Mouse (Mus musculus) ES-Bruce4 (cell line): ENCODE data around the gene Fbxo24. TPM values are rescaled to one million over a fixed set of nuclear protein-coding genes. Genes with fewer than 3 reads are reported as not detected.
"Not testable (repeated sequence)": the region's sequence is repeated elsewhere in the genome, so short reads cannot be mapped to it uniquely, and the experiment has no call there.

Source experiments
- H3K27ac ChIP-seq: 2 replicates; pipeline ENCODE4 v1.5.1; 2012; ENCODE audit warnings: low read length, inconsistent platforms; ENCODE audit not compliant: insufficient read depth
- H3K27me3 ChIP-seq: 2 replicates; pipeline ENCODE4 v1.6.1; 2012; ENCODE audit warnings: mild to moderate bottlenecking, low read length, inconsistent platforms; ENCODE audit not compliant: control insufficient read depth, poor library complexity, insufficient read depth, severe bottlenecking
- H3K36me3 ChIP-seq: 2 replicates; pipeline ENCODE4 v1.6.1; 2012; ENCODE audit warnings: inconsistent platforms, mild to moderate bottlenecking, low read length, moderate library complexity; ENCODE audit not compliant: control insufficient read depth, poor library complexity, insufficient read depth, severe bottlenecking
- H3K4me1 ChIP-seq: one replicate; pipeline ENCODE4 v1.8.1; 2011; ENCODE audit warnings: low read length; ENCODE audit not compliant: control insufficient read depth, insufficient read depth
- H3K4me3 ChIP-seq: 2 replicates; pipeline ENCODE4 v1.5.1; 2011; ENCODE audit warnings: low read depth, mild to moderate bottlenecking, low read length
- H3K9ac ChIP-seq: 2 replicates; pipeline ENCODE4 v1.6.1; 2012; ENCODE audit warnings: low read depth, mild to moderate bottlenecking, inconsistent platforms; ENCODE audit not compliant: poor library complexity, severe bottlenecking
- H3K9me3 ChIP-seq: replicated peaks from 2 replicates; pipeline ENCODE4 v1.6.1; 2012; ENCODE audit warnings: mild to moderate bottlenecking, low read length, inconsistent platforms; ENCODE audit not compliant: control insufficient read depth, poor library complexity, insufficient read depth, severe bottlenecking
- CTCF ChIP-seq: IDR thresholded peaks from one replicate; pipeline ENCODE4 v1.8.1; 2011; ENCODE audit warnings: low read depth, low read length
- EP300 ChIP-seq: IDR thresholded peaks from 2 replicates; pipeline ENCODE4 v1.6.1; 2011; ENCODE audit warnings: low read depth, low read length; ENCODE audit not compliant: insufficient read depth
- POLR2A ChIP-seq: IDR thresholded peaks from one replicate; pipeline ENCODE4 v1.8.1; 2011; ENCODE audit warnings: low read length; ENCODE audit not compliant: insufficient read depth
- polyA plus RNA-seq: library from polyadenylated mRNA; stranded (reverse); fragments of >200 nt; gene quantifications from 2 replicates; pipeline ENCODE4 v1.2.4, GENCODE M21; 2011; ENCODE audit warnings: low read depth; ENCODE audit not compliant: missing spikeins, insufficient read depth, insufficient read length

Gene Fbxo24
- polyA plus RNA-seq, 1 experiment: 0.48 TPM

- no peaks in the 10 kb centered on the region for H3K4me1 ChIP-seq
- TF ChIP-seq POLR2A (no peak), EP300 (no peak)
These were observed 512 bp upstream of the Fbxo24 start for GRCm38 (mm10) chr5:137629306-137629721.

DNA sequence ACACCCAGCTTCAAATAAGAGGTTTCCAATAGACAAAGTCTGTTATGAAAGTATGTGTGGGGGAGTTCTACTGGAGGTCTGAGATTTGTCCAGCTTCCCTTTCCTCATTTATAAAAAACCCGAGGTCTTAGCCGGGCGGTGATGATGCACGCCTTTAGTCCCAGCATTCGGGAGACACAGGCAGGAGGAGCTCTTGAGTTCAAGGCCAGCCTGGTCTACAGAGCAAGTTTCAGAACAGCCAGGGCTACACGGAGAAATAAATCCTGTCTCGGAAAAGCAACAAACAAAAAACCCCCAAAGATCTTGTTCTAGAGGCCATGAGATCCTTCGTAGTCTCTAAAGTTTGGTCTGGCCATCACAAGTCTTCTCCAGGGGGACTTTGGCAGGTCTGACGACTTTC is 811 bp downstream of the Fbxo24 start:
- no peaks in the 10 kb centered on the region for H3K27me3 ChIP-seq
- H3K27ac ChIP-seq: peak overlapping the region; percentile 76
- H3K9ac ChIP-seq: peak overlapping the region; percentile 66
- H3K4me3 ChIP-seq: peak overlapping the region; percentile 84
- no peak for TF ChIP-seq POLR2A
- no peak for TF ChIP-seq CTCF
- no peak for TF ChIP-seq EP300
- no peaks in the 10 kb centered on the region for H3K4me1 ChIP-seq
- no peaks in the 10 kb centered on the region for H3K9me3 ChIP-seq
- no peaks in the 10 kb centered on the region for H3K36me3 ChIP-seq

More at GRCm38 (mm10) chr5:137629306-137629721, 512 bp upstream of the Fbxo24 start:
- H3K9me3 ChIP-seq: no peaks in the 10 kb centered on the region
- H3K4me3 ChIP-seq: peak overlapping the region; percentile 71
- peak overlapping the region; percentile 74 for H3K9ac ChIP-seq
- H3K36me3 ChIP-seq: no peaks in the 10 kb centered on the region
- no peaks in the 10 kb centered on the region for H3K27me3 ChIP-seq
- peak overlapping the region; percentile 80 for H3K27ac ChIP-seq

DNA sequence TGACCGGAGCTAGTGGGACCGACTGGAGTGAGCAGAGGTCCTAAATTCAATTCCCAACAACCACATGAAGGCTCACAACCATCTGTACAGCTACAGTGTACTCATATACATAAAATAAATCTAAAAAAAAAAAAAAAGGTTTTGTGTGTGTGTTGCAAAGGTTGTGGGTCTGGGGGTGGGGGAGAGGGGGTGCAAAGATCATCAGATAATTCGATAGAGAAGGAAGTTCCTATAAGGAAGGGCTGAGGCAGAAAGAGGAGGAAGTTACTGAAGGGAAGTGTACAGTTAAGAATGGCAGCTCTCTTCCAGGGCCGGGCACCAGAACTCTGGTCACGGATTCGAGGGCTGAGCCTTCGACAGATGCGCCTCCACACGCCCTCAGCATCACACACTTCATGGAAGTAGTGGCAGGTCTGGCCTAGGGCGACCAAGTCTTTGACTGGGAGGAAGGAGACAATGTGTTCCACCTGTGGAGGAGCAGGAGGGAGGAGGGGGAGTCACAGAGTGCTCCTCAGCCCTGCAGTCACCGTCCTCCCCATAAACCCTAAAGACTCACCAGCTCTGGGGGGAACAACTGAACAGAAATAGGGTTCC is 4.8 kb downstream of the Fbxo24 start:
- Histone ChIP-seq H3K4me3 (no peak overlapping the region), H3K9ac (no peak overlapping the region), H3K27ac (no peak overlapping the region), H3K9me3 (no peaks in the 10 kb centered on the region), H3K36me3 (no peaks in the 10 kb centered on the region), H3K27me3 (no peaks in the 10 kb centered on the region), H3K4me1 (no peaks in the 10 kb centered on the region)
- TF ChIP-seq CTCF (no peak), EP300 (no peak), POLR2A (no peak)

DNA sequence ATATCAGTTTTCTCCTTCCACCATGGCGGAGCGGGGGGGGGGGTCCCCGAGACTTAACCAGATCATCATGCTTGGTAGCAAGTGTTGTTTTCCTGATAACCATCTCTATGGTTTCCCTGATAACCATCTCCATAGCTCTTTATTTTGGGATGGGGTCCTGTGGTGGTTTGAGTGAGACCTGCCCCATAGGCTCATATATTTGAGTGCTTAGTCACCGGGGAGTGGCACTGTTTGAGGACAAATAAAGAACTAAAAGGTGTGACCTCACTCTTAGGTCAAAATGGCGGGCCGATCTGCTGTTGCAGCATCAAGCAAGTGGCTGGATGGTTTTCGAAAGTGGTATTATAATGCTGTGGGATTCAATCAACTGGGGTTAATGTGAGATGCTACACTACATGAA is 13.5 kb downstream of the Fbxo24 start:
- Histone ChIP-seq H3K27ac (0 out of 2 replicates have a peak overlapping the region, but pooled peaks have one; percentile 21), H3K4me1 (peaks cover 3% of the 10 kb centered on the region), H3K36me3 (no peaks in the 10 kb centered on the region), H3K9ac (no peak overlapping the region), H3K4me3 (no peak overlapping the region), H3K9me3 (no peaks in the 10 kb centered on the region), H3K27me3 (no peaks in the 10 kb centered on the region)
- TF ChIP-seq CTCF: no peak
- TF ChIP-seq POLR2A: no peak
- no peak for TF ChIP-seq EP300

- not testable (repeated sequence) for H3K4me3 ChIP-seq, H3K27me3 ChIP-seq, H3K9me3 ChIP-seq, H3K9ac ChIP-seq, H3K36me3 ChIP-seq, H3K4me1 ChIP-seq
- H3K27ac ChIP-seq: 0 out of 2 replicates have a peak overlapping the region, but pooled peaks have one; percentile 40
These were observed 13.9 kb downstream of the Fbxo24 start for GRCm38 (mm10) chr5:137614921-137615320.

DNA sequence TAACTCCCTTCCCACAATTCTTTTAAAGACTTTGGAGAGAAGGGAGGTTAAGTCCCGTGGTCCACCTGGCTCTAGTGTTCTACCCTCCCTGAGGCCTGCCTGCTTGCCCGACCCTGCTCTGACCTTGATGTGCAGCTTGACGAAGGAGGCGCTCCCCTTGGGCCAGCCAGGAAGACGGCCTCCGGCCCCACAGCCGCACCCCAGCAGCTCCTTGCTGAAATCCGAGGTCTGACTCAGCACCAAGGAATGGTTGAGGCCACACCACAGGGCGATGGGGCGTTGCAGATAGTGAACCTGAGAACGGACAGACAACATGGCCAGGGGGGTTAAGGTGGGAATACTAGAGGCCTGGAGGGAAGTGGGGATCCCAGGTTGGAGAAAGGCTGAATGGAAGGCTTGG is 15.3 kb downstream of the Fbxo24 start, which contains the start of gene Pcolce:
Gene Pcolce (minus strand): TSS at position 235 of the 400 bp plus-strand sequence.
- H3K36me3 ChIP-seq: no peaks in the 10 kb centered on the region
- TF ChIP-seq POLR2A: no peak
- peak; percentile 86 for TF ChIP-seq EP300
- peak within 1 kb of the TSS; percentile 86 for H3K27ac ChIP-seq
- H3K9ac ChIP-seq: peak within 1 kb of the TSS; percentile 60
- H3K4me1 ChIP-seq: peaks cover 7% of the 10 kb centered on the region
- peak within 1 kb of the TSS; percentile 7; the same call in 1 of the 2 replicates for H3K4me3 ChIP-seq
- H3K27me3 ChIP-seq: no peaks in the 10 kb centered on the region
- H3K9me3 ChIP-seq: no peaks in the 10 kb centered on the region
